Mouse (Mus musculus) neural tube, embryonic 13.5 days (tissue): ENCODE measurements around the gene Nrf1. TPM values are rescaled to one million over a fixed set of nuclear protein-coding genes. Genes with fewer than 3 reads are reported as not detected.

Experiments used
- ATAC-seq: fragments of 200-750 bp; cut with Nextera tagmentation; 2 replicates; pipeline ENCODE4 v1.8.0; 2017; ENCODE audit warnings: low read depth, mild to moderate bottlenecking, moderate TSS enrichment, moderate library complexity
- H3K27ac ChIP-seq: fragments of 300-500 bp; sonication (generic); replicated peaks from 2 replicates; pipeline ENCODE4 v1.5.1; 2015; ENCODE audit warnings: moderate library complexity, mild to moderate bottlenecking, inconsistent platforms
- H3K27me3 ChIP-seq: fragments of 300-500 bp; sonication (generic); 2 replicates; pipeline ENCODE4 v1.6.1; 2015; ENCODE audit warnings: mild to moderate bottlenecking, inconsistent platforms
- H3K36me3 ChIP-seq: fragments of 300-500 bp; sonication (generic); 2 replicates; pipeline ENCODE4 v1.6.1; 2015; ENCODE audit warnings: mild to moderate bottlenecking, inconsistent platforms
- H3K4me1 ChIP-seq: fragments of 300-500 bp; sonication (generic); replicated peaks from 2 replicates; pipeline ENCODE4 v1.6.1; 2015; ENCODE audit warnings: inconsistent platforms
- H3K4me2 ChIP-seq: fragments of 300-500 bp; sonication (generic); 2 replicates; pipeline ENCODE4 v1.6.1; 2015; ENCODE audit warnings: inconsistent platforms, mild to moderate bottlenecking, moderate library complexity
- H3K4me3 ChIP-seq: fragments of 300-500 bp; sonication (generic); 2 replicates; pipeline ENCODE4 v1.5.1; 2015; ENCODE audit warnings: mild to moderate bottlenecking, inconsistent platforms
- H3K9ac ChIP-seq: fragments of 300-500 bp; sonication (generic); 2 replicates; pipeline ENCODE4 v1.6.1; 2015; ENCODE audit warnings: moderate library complexity, mild to moderate bottlenecking, inconsistent platforms
- H3K9me3 ChIP-seq: fragments of 300-500 bp; sonication (generic); 2 replicates; pipeline ENCODE4 v1.6.1; 2016; ENCODE audit warnings: inconsistent platforms
- WGBS: fragments of 180-500 bp; shearing (Covaris S2); methylation state at CpG from one replicate; pipeline ENCODE4 v1.1.7; 2015; 5-methylcytosine and 5-hydroxymethylcytosine counted together
- polyA plus RNA-seq: library from polyadenylated mRNA; unstranded; fragments of >200 nt; fragmentation: Nextera tagmentation; extraction: Ambion mirVana; gene quantifications from 2 replicates; pipeline ENCODE4 v1.2.1, GENCODE M21; 2015

The Nrf1 gene
- polyA plus RNA-seq, 1 experiment from 2014 or later, result 40.9 TPM

DNA sequence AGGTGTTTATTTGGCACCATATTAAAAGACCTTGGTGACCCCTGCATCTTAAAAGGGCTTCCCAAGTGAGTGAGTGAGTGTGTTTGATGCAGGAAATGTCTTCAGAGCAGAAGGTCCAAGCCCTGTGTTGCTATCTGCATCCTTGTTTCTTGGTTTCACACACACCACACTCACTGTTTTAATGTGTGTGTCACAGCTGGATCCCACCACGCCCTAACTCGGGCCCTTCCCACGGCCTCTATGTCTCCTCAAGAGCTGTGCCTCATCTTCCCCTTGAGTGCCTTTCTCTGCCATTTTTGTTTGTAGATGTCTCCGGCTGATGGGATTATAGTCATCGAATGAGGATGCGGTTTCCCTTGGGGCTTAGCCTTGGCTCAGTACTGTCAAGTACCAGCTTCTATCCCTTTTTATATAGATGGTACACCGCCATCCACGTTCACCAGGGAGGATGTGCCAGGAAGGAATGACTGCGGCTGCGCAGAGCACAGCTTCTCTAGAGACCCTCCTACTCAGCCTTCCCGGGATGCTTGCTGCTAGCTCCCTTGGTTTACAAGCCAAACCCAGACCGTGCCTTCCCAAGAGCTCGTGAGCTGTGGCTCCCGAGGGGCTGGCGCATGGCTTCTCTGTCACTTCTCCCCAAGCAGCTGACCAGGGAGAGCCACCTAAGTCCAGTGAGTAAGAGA lies 106.1 kb downstream of the Nrf1 start:
- Histone ChIP-seq H3K9ac (no peak overlapping the region), H3K4me3 (no peak overlapping the region), H3K4me2 (no peak overlapping the region), H3K36me3 (peaks cover 16% of the 10 kb centered on the region), H3K9me3 (no peaks in the 10 kb centered on the region), H3K4me1 (peaks cover 26% of the 10 kb centered on the region), H3K27ac (peak overlapping the region; percentile 35; the same call in 1 of the 2 replicates), H3K27me3 (no peaks in the 10 kb centered on the region)
- WGBS, result 83% methylated on average over 15 of the region's 15 CpGs
- ATAC-seq, result no peak

DNA sequence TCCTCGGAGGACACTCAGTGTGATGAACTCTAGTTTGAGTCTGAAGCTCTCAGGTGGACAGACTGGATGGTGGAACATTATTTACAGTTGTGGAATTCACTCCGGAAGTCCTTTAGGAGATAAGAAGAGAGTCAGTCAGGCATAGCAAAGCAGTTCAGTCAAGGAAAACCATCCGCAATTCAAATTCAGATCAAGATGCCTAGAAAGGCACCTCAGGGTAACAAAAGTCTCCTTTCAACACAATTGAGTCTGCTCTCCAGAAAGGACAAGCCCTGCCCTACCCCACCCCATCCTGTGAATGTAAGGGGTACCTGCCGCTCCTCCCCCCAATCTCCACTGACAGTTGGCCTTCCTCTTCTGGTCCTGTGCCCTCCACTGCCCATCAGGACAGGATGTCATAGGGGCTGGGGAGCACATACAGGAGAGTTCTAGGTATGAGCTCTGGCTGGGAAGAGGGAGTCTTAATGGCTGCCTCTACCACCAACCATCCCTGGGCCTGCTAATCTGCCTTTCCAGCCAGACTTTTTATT lies 111.8 kb downstream of the Nrf1 start:
- WGBS, result 57% methylated on average over 4 of the region's 4 CpGs

DNA sequence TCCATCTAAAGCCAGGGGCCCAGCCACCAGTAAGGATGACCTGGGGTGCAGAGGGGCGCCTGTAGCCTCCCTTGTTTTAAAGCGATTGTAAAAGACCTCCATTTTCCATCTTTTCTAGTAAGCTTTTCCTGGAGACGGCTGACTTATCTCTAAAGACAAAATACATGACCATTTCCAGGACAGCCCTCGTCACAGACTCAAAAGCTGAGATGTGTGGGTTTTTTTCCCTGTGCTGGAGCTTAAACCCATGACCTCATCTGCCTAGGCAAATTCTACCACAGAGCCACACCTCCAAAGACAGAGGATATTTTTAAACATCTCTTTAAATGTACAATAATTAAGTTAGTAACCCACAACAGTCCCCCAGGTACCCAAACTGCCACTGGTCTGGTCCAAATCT lies 112.6 kb downstream of the Nrf1 start:
- no peaks in the 10 kb centered on the region for H3K27me3 ChIP-seq
- no peaks in the 10 kb centered on the region for H3K36me3 ChIP-seq
- no peaks in the 10 kb centered on the region for H3K4me1 ChIP-seq
- H3K9me3 ChIP-seq, result no peaks in the 10 kb centered on the region
- no peak overlapping the region for H3K9ac ChIP-seq
- H3K4me2 ChIP-seq, result no peak overlapping the region
- WGBS, result 91% methylated on average over 4 of the region's 4 CpGs
- H3K4me3 ChIP-seq, result no peak overlapping the region
- ATAC-seq, result no peak
- no peak overlapping the region for H3K27ac ChIP-seq

More for the DNA sequence above, 111.8 kb downstream of the Nrf1 start:
- ATAC-seq, result no peak
- no peak overlapping the region for H3K9ac ChIP-seq
- H3K4me1 ChIP-seq, result no peaks in the 10 kb centered on the region
- no peak overlapping the region for H3K27ac ChIP-seq
- no peaks in the 10 kb centered on the region for H3K9me3 ChIP-seq
- H3K4me2 ChIP-seq, result no peak overlapping the region
- H3K36me3 ChIP-seq, result no peaks in the 10 kb centered on the region
- H3K4me3 ChIP-seq, result no peak overlapping the region
- H3K27me3 ChIP-seq, result no peaks in the 10 kb centered on the region

DNA sequence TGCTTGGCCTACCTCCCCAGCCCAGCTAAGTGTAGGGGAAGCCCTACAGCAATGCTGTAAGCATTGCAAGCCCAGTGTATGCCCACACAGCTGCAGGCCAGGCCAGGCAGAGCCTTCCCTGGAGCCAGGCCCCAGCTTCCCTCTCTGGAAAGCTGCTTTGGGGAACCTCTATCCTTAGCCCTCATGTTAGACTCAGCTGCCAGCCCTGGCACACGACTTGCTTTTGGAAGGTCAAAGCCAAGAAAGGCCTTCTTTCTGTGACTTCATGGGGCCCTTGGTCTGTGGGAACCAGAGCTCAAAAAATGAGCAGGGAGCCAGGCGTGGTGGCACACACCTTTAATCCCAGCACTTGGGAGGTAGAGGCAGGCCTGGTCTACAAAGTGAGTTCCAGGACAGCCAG lies 113.8 kb downstream of the Nrf1 start:
- WGBS, result 82% methylated on average over 2 of the region's 2 CpGs
- H3K4me1 ChIP-seq, result no peaks in the 10 kb centered on the region; the same call in 1 of the 2 replicates
- no peak overlapping the region for H3K9ac ChIP-seq
- H3K4me3 ChIP-seq, result no peak overlapping the region
- no peaks in the 10 kb centered on the region for H3K36me3 ChIP-seq
- H3K9me3 ChIP-seq, result no peaks in the 10 kb centered on the region
- H3K27me3 ChIP-seq, result no peaks in the 10 kb centered on the region; the same call in 1 of the 2 replicates
- H3K27ac ChIP-seq, result no peak overlapping the region
- no peak overlapping the region for H3K4me2 ChIP-seq
- no peak for ATAC-seq

DNA sequence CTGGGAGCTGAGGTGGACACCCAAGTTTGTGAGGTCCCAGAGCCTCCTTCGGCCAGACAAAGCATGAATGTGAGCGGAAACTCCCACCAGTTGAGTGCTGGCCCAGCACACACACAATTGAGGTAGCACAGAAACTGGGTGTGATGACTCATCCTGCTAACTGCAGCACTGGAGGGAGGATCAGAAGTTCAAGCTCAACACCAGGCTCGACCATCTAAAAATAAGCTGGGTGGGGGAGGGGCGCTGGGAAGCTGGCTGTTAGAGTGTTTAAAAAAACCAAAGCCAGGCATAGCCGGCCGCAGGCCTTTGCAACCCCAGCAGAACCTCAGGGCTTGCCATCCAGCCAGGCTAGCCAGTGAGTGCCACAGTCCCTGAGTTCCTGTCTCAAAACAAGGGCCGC lies 114.3 kb downstream of the Nrf1 start:
- Histone ChIP-seq H3K27ac (no peak overlapping the region), H3K36me3 (no peaks in the 10 kb centered on the region), H3K4me1 (peaks cover 2% of the 10 kb centered on the region), H3K27me3 (no peaks in the 10 kb centered on the region; the same call in 1 of the 2 replicates), H3K9me3 (no peaks in the 10 kb centered on the region), H3K4me2 (no peak overlapping the region), H3K4me3 (no peak overlapping the region), H3K9ac (no peak overlapping the region)
- no peak for ATAC-seq
- 53% methylated on average over 7 of the region's 7 CpGs for WGBS

DNA sequence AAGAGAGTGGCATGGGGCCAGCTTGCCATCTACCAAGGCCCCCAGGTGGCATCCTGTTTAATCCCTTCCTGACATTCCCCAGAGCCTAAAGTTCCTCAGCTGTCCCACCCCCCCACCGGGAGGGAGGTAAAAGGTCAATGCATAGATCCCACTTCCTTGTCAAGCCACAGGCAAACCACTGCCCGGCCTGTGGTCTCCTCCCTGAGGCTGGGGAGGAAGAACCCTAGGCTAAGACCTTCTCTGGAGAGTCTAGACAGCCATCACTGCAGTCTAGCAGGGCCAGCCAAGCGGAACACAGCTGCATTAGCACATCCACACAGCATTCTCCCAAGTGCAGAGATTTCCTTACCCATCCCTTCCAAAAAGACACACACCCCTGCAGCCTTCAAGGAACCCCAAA lies 118.6 kb downstream of the Nrf1 start:
- no peaks in the 10 kb centered on the region for H3K9me3 ChIP-seq
- H3K4me1 ChIP-seq, result peaks cover 24% of the 10 kb centered on the region
- H3K36me3 ChIP-seq, result no peaks in the 10 kb centered on the region
- H3K27me3 ChIP-seq, result peaks cover 38% of the 10 kb centered on the region
- no peak overlapping the region for H3K9ac ChIP-seq
- H3K27ac ChIP-seq, result no peak overlapping the region
- 56% methylated on average over 3 of the region's 3 CpGs for WGBS
- no peak overlapping the region for H3K4me3 ChIP-seq
- no peak overlapping the region for H3K4me2 ChIP-seq
- ATAC-seq, result no peak

DNA sequence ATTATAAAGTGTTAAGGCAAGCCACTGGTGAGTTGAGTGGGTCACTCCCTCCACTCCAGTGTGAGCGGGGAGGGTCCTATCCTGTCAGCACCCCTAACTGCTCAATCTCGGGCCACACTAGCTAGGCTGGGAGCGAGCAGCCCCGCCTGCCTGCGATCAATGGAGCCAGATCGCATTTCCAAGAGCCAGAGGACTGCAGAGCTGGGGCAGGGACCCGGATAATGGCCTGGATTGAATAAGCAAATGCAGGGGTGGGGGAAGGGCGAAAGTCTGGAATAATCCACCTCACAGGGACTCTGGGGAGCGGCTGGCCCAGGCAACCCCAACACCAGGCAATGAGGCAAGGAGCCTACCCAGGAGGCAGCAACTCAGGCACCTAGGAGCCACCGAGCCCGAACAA lies 119.4 kb downstream of the Nrf1 start:
- H3K4me2 ChIP-seq, result no peak overlapping the region
- 0 out of 2 replicates have a peak overlapping the region, but pooled peaks have one; percentile 5 for H3K27ac ChIP-seq
- H3K9ac ChIP-seq, result no peak overlapping the region
- H3K4me3 ChIP-seq, result no peak overlapping the region
- H3K27me3 ChIP-seq, result peaks cover 46% of the 10 kb centered on the region
- H3K4me1 ChIP-seq, result peaks cover 24% of the 10 kb centered on the region
- no peak for ATAC-seq
- H3K36me3 ChIP-seq, result no peaks in the 10 kb centered on the region
- 17% methylated on average over 11 of the region's 11 CpGs for WGBS
- H3K9me3 ChIP-seq, result no peaks in the 10 kb centered on the region

DNA sequence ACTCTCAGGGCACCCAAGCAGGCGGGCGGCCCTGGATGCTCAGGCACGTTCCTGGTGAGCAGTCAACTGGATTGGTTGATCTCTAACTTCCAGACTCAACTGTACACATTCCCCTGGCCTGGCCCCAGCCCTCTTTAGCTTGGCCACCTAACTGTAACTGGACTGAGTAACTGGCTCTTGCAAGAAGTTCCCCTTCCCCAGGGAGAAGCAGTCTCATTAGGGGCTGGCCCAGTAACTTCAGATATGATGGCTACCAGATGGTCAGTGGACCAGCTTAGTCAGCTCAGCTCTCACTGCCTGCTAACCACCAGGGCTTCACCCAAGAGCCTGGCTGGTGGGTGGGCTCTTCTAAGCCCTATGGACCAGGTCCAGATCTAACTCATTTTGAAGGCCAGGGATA lies 120.5 kb downstream of the Nrf1 start:
- Histone ChIP-seq H3K4me1 (peaks cover 28% of the 10 kb centered on the region), H3K4me3 (no peak overlapping the region), H3K4me2 (0 out of 2 replicates have a peak overlapping the region, but pooled peaks have one; percentile 43), H3K9me3 (no peaks in the 10 kb centered on the region), H3K27me3 (peaks cover 57% of the 10 kb centered on the region), H3K9ac (no peak overlapping the region), H3K27ac (no peak overlapping the region), H3K36me3 (no peaks in the 10 kb centered on the region)
- WGBS, result 89% methylated on average over 3 of the region's 3 CpGs
- no peak for ATAC-seq

DNA sequence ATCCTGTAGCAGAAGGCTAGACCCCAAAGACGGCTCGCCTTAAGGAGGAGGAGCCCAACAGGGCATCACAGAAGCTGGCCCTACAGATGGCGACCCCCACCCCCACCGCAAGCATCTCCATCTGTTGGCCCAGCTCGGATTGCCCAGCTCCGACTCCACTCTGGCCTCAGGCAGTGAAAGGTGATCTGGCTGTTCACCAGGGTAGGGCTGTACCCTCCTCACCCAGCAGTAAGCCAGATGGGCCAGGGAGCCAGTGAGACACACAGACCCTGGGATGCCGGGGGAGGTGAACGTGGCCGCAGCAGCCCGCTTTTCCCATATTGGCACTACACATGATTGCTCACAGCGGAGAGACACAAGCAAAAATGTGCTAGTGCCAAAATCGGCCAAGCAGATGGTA lies 121.4 kb downstream of the Nrf1 start:
- H3K4me3 ChIP-seq, result no peak overlapping the region; the same call in 1 of the 2 replicates
- peaks cover 37% of the 10 kb centered on the region for H3K4me1 ChIP-seq
- 48% methylated on average over 12 of the region's 12 CpGs for WGBS
- 0 out of 2 replicates have a peak, but pooled peaks have one; percentile 33 for ATAC-seq
- H3K9me3 ChIP-seq, result no peaks in the 10 kb centered on the region
- H3K27ac ChIP-seq, result no peak overlapping the region
- H3K36me3 ChIP-seq, result no peaks in the 10 kb centered on the region
- peaks cover 66% of the 10 kb centered on the region for H3K27me3 ChIP-seq
- peak overlapping the region; percentile 43 for H3K4me2 ChIP-seq
- no peak overlapping the region for H3K9ac ChIP-seq

DNA sequence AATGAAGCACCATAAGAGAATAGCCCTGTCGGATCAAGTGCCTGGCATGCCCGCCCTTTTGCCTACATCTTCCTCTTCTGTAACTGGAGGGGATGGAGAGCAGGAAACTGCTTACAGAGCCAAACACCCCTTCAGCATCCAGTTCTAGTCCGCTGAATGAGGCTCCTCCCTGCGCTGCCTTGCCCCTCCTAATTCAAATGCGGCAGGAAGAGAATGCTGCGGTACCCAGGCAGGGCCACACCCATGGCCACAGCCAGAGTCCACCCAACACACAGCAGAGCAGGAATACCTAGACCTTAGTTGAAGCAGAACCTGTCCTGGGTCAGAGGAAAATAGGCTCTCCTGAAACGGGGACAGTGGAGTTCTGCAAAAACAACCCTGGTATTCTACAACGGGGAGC lies 123.4 kb downstream of the Nrf1 start:
- Histone ChIP-seq H3K27ac (no peak overlapping the region; the same call in 1 of the 2 replicates), H3K9me3 (no peaks in the 10 kb centered on the region), H3K4me2 (peak overlapping the region; percentile 43), H3K36me3 (no peaks in the 10 kb centered on the region), H3K27me3 (peaks cover 87% of the 10 kb centered on the region), H3K4me3 (peak overlapping the region; percentile 35), H3K4me1 (peaks cover 58% of the 10 kb centered on the region), H3K9ac (peak overlapping the region; percentile 59)
- WGBS, result 13% methylated on average over 8 of the region's 8 CpGs
- ATAC-seq, result no peak

DNA sequence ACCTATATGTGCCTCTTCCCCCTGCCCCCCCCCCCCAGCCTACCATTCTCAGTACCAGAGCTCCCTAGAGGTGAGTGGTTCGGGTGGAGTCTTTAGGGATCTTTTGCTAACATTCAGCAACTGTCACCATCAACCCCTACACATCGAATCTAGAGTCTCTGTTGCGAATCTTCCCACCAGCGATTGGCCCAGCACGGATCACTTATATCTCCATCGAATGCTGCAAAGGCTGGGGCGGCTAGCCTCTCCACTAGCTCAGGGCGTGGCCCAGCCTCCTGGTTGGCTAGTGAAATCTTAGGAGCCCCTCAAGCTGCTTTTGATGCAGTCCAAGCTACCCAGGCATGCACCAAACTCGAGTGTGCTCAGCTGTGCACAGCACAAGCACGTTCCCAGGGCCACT lies 124.2 kb downstream of the Nrf1 start:
- no peaks in the 10 kb centered on the region for H3K36me3 ChIP-seq
- H3K27ac ChIP-seq, result peak overlapping the region; percentile 9; the same call in 1 of the 2 replicates
- no peaks in the 10 kb centered on the region for H3K9me3 ChIP-seq
- peak overlapping the region; percentile 43 for H3K4me2 ChIP-seq
- peak overlapping the region; percentile 59; the same call in 1 of the 2 replicates for H3K9ac ChIP-seq
- 21% methylated on average over 10 of the region's 10 CpGs for WGBS
- peaks cover 93% of the 10 kb centered on the region for H3K27me3 ChIP-seq
- ATAC-seq, result no peak
- H3K4me1 ChIP-seq, result peaks cover 59% of the 10 kb centered on the region
- peak overlapping the region; percentile 35 for H3K4me3 ChIP-seq

DNA sequence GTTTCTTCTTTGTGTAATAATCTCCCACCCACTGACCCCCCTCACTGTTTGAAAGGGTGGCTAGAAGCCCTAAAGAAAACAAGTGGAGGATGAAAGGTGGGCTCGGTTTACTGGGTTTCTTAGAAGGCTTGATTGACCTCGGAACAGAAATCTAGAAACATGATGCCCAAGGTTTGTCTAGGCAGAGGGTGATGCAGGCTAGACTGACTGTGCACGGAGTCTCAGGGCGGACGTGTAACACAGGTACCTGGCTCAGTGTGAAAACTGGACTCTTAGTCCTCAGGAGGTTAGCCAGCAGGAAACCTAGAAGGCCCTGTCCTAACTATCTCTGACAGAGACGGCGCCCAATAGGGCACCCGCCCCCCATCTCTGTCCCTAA lies 124.6 kb downstream of the Nrf1 start:
- peak overlapping the region; percentile 43 for H3K4me2 ChIP-seq
- peaks cover 57% of the 10 kb centered on the region for H3K4me1 ChIP-seq
- peak overlapping the region; percentile 35 for H3K4me3 ChIP-seq
- peak overlapping the region; percentile 59; the same call in 1 of the 2 replicates for H3K9ac ChIP-seq
- WGBS, result 15% methylated on average over 8 of the region's 8 CpGs
- H3K27me3 ChIP-seq, result peaks cover 98% of the 10 kb centered on the region
- no peaks in the 10 kb centered on the region for H3K36me3 ChIP-seq
- no peaks in the 10 kb centered on the region for H3K9me3 ChIP-seq
- H3K27ac ChIP-seq, result peak overlapping the region; percentile 9; the same call in 1 of the 2 replicates
- ATAC-seq, result no peak
